Mouse (Mus musculus): ENCODE measurements around the gene Myzap.

DNA sequence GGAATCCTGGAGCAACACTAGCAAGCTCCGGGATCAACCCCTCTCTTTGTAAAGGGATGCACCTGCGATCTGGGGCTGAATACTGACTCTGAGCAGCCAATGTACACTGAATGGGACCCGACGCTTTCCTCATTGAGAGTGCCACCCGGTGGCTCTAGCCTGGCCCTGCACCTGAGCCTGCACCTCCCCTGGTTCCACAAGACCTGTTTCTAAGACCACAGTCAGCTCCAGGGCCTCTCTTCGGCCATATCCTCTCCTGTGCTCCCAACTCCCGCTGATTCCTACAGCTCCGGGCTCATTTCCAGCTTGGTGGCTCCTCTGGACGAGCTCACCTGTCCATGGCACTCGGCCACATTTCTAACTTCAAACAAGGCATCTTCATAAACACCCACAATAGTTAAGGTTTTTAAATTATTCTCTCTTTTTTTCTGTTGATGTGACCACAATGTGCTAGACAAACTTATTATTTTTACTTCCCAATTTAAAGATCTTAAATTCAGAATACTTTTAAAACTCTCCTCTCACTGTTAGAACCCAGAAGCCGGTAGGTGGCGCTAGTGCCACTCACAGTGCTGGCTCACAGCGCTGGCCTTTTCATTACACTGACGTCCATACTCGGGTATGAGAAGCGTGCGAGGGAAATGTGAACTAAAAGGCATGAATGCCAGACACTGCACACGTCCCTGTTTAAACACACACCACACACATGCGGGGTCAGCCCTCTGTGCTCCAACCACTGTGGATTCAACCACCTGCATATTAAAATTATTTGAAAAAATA is 48.5 kb downstream of the Myzap start:
- no peak for TF ChIP-seq EP300 (IDR thresholded peaks at IDR 0.05; ENCODE audit: low read depth)
- peak; percentile 80 for TF ChIP-seq CTCF (IDR thresholded peaks at IDR 0.05; ENCODE audit: low read depth)
